ENCODE assay signal across 8 mouse cellular contexts in genomic region chr14:77874304-77875241, GRCm38 (mm10). TPM values are rescaled to one million over a fixed set of nuclear protein-coding genes. Genes with fewer than 3 reads are reported as not detected.
A peak's percentile ranks its signal among the peaks of the same experiment; 100 is the strongest.
DNase-seq lines count a peak whose midpoint lies in the region; ATAC-seq lines count a peak whose summit lies in the region.

Dnajc15 (minus strand) TSS chr14:77875125.

- peak within 1 kb of the TSS; percentile 95 for H3K9ac ChIP-seq in heart, embryonic 12.5 days
- H3K9ac ChIP-seq in kidney, embryonic 16.5 days (replicated peaks; ENCODE audit: low read length): peak within 1 kb of the TSS; percentile 81

- peak within 1 kb of the TSS; percentile 81 for H3K4me2 ChIP-seq in heart, embryonic 12.5 days
- peak within 1 kb of the TSS; percentile 60 for H3K4me2 ChIP-seq in kidney, embryonic 16.5 days (replicated peaks; ENCODE audit: low read depth, low read length)

- 0 out of 2 replicates have a peak, but pooled peaks cover 2% of the 10 kb centered on the region for H3K4me1 ChIP-seq in heart, embryonic 12.5 days (replicated peaks)
- 0 out of 2 replicates have a peak, but pooled peaks cover 3% of the 10 kb centered on the region for H3K4me1 ChIP-seq in kidney, embryonic 16.5 days (ENCODE audit: insufficient read depth, low read length)

- H3K27me3 ChIP-seq in heart, embryonic 12.5 days (replicated peaks): no peaks in the 10 kb centered on the region
- no peaks in the 10 kb centered on the region for H3K27me3 ChIP-seq in kidney, embryonic 16.5 days (ENCODE audit: insufficient read depth, low read length)

- no peaks in the 10 kb centered on the region for H3K9me3 ChIP-seq in heart, embryonic 12.5 days (replicated peaks)
- no peaks in the 10 kb centered on the region for H3K9me3 ChIP-seq in kidney, embryonic 16.5 days (ENCODE audit: low read length)

- ATAC-seq in heart, embryonic 12.5 days (ENCODE audit: insufficient number of reproducible peaks, low FRiP score): peak; percentile 76
- peak; percentile 94 for ATAC-seq in kidney, embryonic 16.5 days (ENCODE audit: low FRiP score, low TSS enrichment)

- H3K27ac ChIP-seq in heart, embryonic 12.5 days (ENCODE audit: poor library complexity, severe bottlenecking): 0 out of 2 replicates have a peak within 1 kb of the TSS, but pooled peaks have one; percentile 24
- H3K27ac ChIP-seq in kidney, embryonic 16.5 days (ENCODE audit: low read length): peak within 1 kb of the TSS; percentile 32; the same call in 1 of the 2 replicates

- WGBS in heart, embryonic 12.5 days: under 1% methylated on average over 44 of the region's 44 CpGs
- WGBS in kidney, embryonic 16.5 days: 2% methylated on average over 44 of the region's 44 CpGs

- peak; percentile 88 for DNase-seq in CD4-positive helper T cell, adult 2 months (ENCODE audit: low read depth, low spot score)
- DNase-seq in c-Kit-negative CD71-positive TER-119-positive erythroid progenitor cells, embryonic 14.5 days (ENCODE audit: low read depth, low spot score): peak; percentile 54
- DNase-seq in fat pad, adult 2 months (ENCODE audit: extremely low read depth, low read depth, low spot score): peak; percentile 25
- peak; percentile 82 for DNase-seq in liver
- peak; percentile 33 to 61 for DNase-seq in monocyte, adult 2 months (ENCODE audit: low read depth in 1 of 2, low spot score in 2 of 2)
- peak; percentile 70 to 79 for DNase-seq in spleen, postnatal 14 days (ENCODE audit: low spot score in 2 of 2)

- H3K4me3 ChIP-seq in heart, embryonic 12.5 days: peak within 1 kb of the TSS; percentile 99
- peak within 1 kb of the TSS; percentile 73 for H3K4me3 ChIP-seq in kidney, embryonic 16.5 days (ENCODE audit: low read length)

- peaks cover 5% of the 10 kb centered on the region for H3K36me3 ChIP-seq in heart, embryonic 12.5 days
- H3K36me3 ChIP-seq in kidney, embryonic 16.5 days (ENCODE audit: insufficient read depth, low read length): no peaks in the 10 kb centered on the region

RNA-seq across cellular contexts. Expression of gene Dnajc15, which starts in this region (rescaled TPM):
- polyA plus RNA-seq in heart, embryonic 12.5 days (2016; fragmentation: Nextera tagmentation; extraction: Ambion mirVana): 123 and 126 TPM in 2 replicates
- polyA plus RNA-seq in kidney, embryonic 16.5 days (2015; fragmentation: Nextera tagmentation; extraction: Ambion mirVana): 122 and 131 TPM in 2 replicates

Comparison
In these comparisons a context has a peak if more than half of its experiments do, and no peak if none do; other contexts are left out.
1. Peak in every context shown above with its lines: DNase-seq, ATAC-seq, H3K4me3 ChIP-seq and H3K27ac ChIP-seq.
2. DNase-seq: peak in every context shown above with its lines; median percentile 88 in CD4-positive helper T cell, adult 2 months; 82 in liver; 74 in spleen, postnatal 14 days; 54 in c-Kit-negative CD71-positive TER-119-positive erythroid progenitor cells, embryonic 14.5 days; 47 in monocyte, adult 2 months; 25 in fat pad, adult 2 months.